Mouse (Mus musculus) WW6 (cell line): ENCODE measurements at regions not wholly inside any gene's neighbourhood (a gene's known extent, or its start where the extent isn't known, plus 50 kb on each side); places are given as distances from the start of the nearest gene placed in this dataset.
A peak's percentile ranks its signal among the peaks of the same experiment; 100 is the strongest.

ENCODE experiments used
- DNase-seq: peaks from one replicate; pipeline ENCODE4 v3.0.0-alpha.2; 2013; ENCODE audit warnings: low read depth, low spot score

GRCm38 (mm10) chr5:60882481-60883305 lies 925.9 kb upstream of the G6pd2 start:
- peak; percentile 4 for DNase-seq
